Mouse (Mus musculus): ENCODE results near the gene Olfr958.
A peak's percentile ranks its signal among the peaks of the same experiment; 100 is the strongest.

The Olfr958 gene

DNA sequence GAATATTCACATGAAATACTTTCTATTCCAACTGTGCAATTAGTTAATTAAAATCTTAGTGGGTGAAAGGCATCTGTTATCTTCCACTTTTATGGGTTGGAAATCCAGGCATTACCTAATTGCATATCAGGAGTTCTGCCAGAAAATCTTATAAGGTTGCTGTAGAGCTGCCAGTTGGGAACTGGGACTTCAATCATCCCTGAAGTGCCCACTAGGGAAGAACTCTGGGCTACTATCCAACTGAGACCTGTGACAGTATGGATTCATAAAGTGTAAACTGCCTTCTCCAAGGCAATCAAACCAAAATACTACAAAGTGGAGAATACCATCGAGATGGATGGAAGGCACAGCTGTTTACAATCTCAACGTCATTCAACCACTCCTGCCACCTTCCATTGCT lies at the start of gene Olfr958:
Gene Olfr958 (minus strand): TSS at position 109 of the 400 bp plus-strand sequence.
- DNase-seq (ENCODE audit: low read depth, low spot score): no peak

DNA sequence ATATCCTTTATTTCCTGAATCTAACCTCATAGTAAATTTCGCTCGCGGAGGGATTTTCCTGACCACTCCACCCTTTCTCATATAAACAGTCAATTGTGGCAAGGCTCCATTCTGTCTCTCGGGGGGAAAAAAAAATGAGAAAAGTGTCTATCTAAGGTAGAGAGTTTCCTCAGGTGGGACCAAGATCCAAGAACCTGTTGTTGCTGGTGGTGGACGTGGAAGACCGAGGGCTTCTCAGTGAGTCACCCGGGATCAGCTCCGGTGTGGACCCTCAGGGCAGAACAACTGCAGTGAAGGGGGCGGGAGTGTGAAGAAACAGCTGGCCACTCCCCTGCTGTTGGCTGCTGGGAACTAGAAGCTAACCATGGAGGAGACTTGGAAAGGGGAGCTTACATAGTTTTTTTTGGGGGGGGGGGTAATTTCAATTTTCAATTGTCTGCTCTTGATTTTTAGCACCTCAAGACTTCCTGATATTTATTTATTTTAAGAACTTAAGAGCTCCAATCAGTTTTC lies 49.5 kb upstream of the Olfr958 start:
- DNase-seq (ENCODE audit: low read depth, low spot score): peak; percentile 13

DNA sequence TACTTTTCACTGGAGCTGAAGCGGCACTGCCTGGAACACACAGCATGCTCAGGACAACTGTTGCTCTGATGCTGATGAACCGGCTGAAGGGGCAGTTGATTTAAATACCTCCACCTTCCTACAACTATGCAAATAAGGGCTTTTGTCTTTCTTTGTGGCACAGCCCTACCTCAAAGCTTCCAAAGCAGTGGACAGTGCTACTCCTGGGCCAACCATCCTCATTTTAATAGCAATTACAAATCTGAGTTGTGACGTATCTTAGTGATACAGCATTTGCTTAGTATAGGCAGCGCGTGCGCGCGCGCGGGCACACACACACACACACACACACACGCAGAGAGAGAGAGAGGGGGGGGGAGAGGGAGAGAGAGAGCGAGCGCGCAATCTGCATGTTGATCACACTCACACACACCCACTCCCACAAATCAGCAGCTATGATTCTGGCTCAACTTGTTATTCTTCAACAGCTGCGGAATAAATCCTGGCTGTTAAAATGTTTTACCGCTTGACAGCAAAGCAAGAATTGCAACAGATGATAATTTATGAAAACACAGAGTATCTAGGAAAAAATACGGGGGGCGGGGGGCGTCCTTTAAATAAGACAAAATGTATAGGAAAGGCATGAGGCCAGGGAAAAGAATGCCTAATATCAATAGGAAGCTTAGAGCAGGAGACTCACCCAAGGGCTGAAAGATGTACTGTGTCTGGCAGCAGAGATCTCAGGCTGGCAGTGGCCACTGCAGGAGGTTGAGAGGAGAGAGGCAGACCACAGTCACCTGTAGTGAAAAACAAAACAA lies 48.9 kb upstream of the Olfr958 start:
- DNase-seq (ENCODE audit: low read depth, low spot score): peak; percentile 54

DNA sequence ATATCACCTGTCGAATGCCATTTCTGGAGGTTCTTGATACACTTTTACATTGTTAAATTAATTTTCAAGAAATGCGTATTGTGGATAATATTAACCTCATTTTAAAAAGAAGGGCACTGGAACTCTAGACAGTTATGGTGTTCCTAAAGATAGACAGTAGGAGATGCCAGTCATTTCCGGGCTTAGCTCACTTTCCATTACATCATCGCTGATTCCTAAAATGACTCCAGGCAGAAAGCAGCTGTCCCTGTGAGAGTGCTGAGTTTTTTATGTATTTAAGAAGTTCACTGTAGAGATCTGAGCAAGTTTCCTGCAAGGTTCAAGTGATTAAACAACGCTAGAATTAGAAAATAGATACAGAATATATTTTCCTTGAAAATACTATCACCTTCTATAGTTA lies 23.2 kb upstream of the Olfr958 start:
- no peak for DNase-seq (ENCODE audit: low read depth, low spot score)

DNA sequence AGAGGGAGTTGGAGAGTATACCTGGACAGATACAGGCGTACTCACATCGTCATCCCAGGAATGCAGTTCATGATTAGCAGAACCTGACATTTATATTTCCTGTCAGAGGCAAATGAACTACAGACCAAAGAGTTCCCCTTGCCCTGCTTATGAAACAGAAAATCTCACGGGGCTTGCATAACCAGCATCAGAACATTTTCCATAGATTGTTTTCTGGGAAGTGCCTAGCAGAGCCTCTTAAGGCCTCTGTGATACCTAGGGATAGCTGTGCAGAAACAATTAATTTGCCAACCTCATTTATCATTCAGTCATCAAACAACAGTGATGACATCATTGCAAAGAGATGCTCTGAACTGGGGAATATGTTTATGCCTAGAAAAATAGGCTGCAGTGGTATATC lies 21.6 kb upstream of the Olfr958 start, which contains the start of gene Olfr959:
Gene Olfr959 (minus strand): TSS at position 101 of the 400 bp plus-strand sequence.
- no peak for DNase-seq (ENCODE audit: low read depth, low spot score)

DNA sequence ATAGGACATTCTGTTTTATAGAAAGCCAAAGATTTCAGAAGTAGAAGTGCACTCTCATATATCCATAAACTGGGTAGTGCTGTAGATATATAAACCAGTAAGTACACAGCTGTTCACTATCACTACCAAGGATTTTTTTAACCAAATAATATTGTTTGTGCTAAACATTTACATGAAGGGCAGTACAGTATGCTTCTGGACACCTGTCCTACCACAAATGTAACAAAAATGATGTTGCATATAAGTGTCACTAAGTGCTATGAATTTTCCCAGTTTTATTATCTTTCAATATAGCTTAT lies 4.4 kb upstream of the Olfr958 start:
- no peak for DNase-seq (ENCODE audit: low read depth, low spot score)

DNA sequence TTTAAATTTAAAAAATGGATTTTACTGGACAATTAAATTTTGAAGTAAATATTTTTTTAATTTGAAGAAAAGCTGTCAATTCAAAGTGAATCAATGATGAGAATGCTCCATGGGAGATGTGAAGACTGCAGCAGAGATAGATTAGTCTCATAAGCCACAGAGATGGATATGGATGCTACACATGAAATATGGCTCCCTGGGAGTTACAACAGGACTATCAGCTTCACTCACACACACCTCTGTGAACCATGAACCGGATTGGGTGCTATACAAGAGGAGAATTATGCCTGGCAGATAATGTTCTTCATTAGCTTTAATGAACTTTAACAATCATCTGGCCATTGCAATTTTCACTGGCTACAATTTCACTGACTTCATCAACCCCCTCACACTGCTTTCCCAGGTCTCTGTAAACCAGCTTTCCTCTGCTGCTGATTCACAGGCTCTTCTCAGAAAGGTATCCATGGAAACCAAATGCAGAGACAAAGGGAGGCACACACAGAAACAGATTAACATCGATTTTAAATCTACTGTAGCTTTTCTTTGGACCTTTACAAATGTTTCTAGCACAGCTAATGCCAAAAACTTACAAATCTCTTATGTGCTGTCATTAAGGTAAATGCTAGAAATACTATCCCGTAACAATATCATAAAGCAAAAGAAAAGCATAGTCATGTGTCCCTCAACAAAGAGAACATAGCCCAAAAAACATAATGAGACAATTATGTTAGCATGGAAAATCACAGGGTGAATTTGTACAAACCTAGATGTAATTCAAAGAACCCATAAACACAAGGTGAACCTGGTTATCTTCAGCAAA lies 3.9 kb upstream of the Olfr958 start:
- peak; percentile 4 for DNase-seq (ENCODE audit: low read depth, low spot score)

DNA sequence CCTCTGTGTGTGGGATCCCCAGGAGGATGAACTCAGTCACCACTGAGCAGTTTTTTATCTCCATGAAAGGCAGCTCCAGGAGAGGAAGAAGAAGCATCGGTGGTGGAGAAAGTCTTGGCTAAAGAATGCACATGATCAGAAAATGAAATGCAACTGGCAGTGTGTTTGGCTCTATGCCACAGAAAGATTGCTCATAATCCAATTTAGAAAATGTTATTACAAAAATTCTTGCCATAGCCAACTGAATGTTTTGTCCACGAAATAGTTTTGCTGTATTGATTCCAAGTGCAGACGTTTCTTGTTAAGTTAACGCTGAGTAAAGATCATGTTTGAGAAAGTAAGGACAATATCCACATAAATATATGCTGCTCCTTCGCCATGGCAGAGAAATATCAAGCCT lies 3.0 kb downstream of the Olfr958 start:
- no peak for DNase-seq (ENCODE audit: low read depth, low spot score)

DNA sequence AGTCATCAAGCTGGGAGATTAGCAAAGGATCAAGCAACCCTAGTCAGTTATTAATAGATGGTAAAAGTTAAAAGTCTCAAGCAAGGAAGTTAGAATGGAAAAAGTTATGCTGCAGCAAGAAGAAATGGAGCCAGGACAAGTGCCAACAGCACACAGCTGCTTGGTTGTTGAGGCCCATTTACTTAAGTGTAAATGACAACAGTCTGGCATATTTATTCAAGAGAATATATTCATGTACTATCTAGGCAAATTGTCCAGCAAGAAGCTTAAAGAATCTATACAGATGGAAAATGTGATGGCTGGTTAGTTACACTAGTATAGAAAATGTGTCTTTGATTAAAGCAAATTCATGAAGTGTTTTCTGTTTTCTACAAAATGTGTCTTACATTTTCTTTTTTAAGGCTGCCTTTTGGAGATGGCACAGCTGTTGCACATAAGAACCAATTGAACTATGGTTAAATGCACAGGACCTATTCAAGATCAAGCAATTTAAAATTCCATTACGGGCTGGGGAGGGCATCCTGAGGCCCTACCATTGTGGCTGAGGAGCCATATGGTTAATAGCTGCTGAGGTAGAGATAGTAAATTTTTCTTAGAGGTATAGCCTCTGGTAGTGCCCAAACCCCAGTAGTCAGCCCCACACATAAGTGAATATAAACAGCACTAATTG lies 30.1 kb downstream of the Olfr958 start:
- no peak for DNase-seq (ENCODE audit: low read depth, low spot score)

DNA sequence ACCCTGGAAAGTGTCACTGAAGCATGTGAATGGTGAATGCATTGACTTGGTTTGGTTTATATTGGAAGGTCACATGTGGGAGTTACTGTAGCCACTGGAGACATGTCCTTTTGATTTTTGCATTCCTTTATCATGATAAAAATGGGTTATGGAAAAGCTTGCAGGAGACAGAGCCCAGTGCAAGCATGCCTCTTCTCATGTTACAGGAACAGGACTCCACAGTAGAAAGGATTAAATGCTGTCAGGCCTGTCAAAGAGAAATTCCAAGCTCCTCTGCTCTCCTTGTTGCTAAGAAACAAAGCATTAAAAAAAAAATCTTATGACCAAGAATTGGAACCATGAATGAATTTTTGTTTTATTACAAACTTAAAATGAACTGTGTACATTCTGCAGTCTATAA lies 35.3 kb downstream of the Olfr958 start:
- DNase-seq (ENCODE audit: low read depth, low spot score): no peak

DNA sequence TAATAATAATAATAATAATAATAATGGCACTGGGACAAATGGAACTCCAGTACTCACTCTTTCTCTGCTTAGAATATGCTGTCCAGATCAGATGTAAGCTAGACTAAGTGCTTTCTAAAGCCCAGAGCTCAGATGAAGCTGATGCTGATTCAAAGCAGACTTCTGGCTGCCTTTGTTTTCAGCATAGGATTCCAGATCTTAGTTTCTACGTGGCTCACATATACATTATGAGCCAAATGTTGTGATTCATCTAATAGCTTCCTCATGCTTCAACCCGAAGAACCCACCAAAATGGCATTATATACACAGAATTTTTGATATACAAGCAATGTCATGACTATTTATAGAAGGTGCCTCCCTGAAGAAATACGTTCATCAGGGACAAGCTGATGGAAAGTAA lies 38.3 kb downstream of the Olfr958 start, which contains the start of gene Olfr957:
Gene Olfr957 (minus strand): TSS at position 279 of the 400 bp plus-strand sequence.
- DNase-seq (ENCODE audit: low read depth, low spot score): no peak

DNA sequence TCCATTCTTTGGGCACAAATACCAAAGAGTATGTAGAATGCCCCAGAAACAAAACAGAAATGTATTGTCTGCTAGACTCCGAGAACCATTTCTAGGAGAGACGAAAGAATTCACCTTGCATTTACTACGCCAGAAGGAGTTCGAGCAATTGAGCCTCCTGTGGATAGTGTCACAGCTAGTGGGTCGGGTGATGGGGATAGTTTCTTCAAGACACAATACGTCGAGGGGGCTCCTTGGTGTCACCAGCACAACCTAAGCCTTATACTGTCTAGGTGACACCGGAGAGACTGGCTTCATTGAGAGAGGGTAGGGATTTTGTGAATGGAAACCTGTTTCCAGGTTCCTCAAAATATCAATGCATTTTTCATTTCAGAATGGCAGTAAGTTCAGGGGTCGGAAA lies 44.4 kb downstream of the Olfr958 start:
- no peak for DNase-seq (ENCODE audit: low read depth, low spot score)

DNA sequence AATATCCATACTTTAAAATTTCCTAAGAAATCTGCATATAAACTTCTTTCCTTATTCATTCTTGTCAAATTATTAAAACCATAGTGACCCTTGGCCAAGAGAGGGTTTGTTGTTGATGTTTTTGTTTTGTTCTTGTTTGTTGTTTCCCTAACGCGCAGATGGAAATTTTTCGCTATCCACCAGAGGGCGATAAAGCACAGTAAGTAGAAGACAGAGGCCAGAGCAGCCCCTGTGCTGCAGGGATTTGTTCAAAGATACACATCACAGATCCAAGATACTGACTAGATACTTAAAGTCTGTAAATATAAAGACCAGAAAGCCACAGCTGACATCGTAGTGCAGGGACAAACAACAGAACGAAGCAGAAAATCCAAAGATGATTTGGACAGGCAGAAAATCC lies 44.9 kb downstream of the Olfr958 start:
- DNase-seq (ENCODE audit: low read depth, low spot score): peak; percentile 65

All from R1 (cell line).